Mouse (Mus musculus) liver, embryonic 13.5 days (tissue): ENCODE measurements around the gene Kbtbd12. TPM values are rescaled to one million over a fixed set of nuclear protein-coding genes. Genes with fewer than 3 reads are reported as not detected.

Experiments used
- ATAC-seq: fragments of 200-750 bp; cut with Nextera tagmentation; 2 replicates; pipeline ENCODE4 v1.8.0; 2017; ENCODE audit warnings: low read depth, mild to moderate bottlenecking, moderate number of reproducible peaks, moderate library complexity
- DNase-seq: peaks from one replicate; pipeline ENCODE4 v3.0.0; 2022
- H3K27ac ChIP-seq: fragments of 300-500 bp; sonication (generic); 2 replicates; pipeline ENCODE4 v1.5.1; 2015; ENCODE audit warnings: moderate library complexity, mild to moderate bottlenecking, inconsistent platforms
- H3K27me3 ChIP-seq: fragments of 300-500 bp; sonication (generic); 2 replicates; pipeline ENCODE4 v1.6.1; 2015; ENCODE audit warnings: mild to moderate bottlenecking, inconsistent platforms
- H3K36me3 ChIP-seq: fragments of 300-500 bp; sonication (generic); 2 replicates; pipeline ENCODE4 v1.6.1; 2015; ENCODE audit warnings: mild to moderate bottlenecking, inconsistent platforms
- H3K4me1 ChIP-seq: fragments of 300-500 bp; sonication (generic); replicated peaks from 2 replicates; pipeline ENCODE4 v1.6.1; 2015; ENCODE audit warnings: inconsistent platforms
- H3K4me2 ChIP-seq: fragments of 300-500 bp; sonication (generic); 2 replicates; pipeline ENCODE4 v1.6.1; 2015; ENCODE audit warnings: inconsistent platforms, mild to moderate bottlenecking, moderate library complexity
- H3K4me3 ChIP-seq: fragments of 300-500 bp; sonication (generic); replicated peaks from 2 replicates; pipeline ENCODE4 v1.5.1; 2015; ENCODE audit warnings: mild to moderate bottlenecking, inconsistent platforms
- H3K9ac ChIP-seq: fragments of 300-500 bp; sonication (generic); 2 replicates; pipeline ENCODE4 v1.6.1; 2015; ENCODE audit warnings: mild to moderate bottlenecking, inconsistent platforms
- H3K9me3 ChIP-seq: fragments of 300-500 bp; sonication (generic); replicated peaks from 2 replicates; pipeline ENCODE4 v1.6.1; 2016; ENCODE audit warnings: inconsistent platforms
- WGBS: fragments of 180-500 bp; shearing (Covaris S2); methylation state at CpG from one replicate; pipeline ENCODE4 v1.1.7; 2015; ENCODE audit not compliant: insufficient replicate concordance; 5-methylcytosine and 5-hydroxymethylcytosine counted together
- polyA plus RNA-seq: library from polyadenylated mRNA; unstranded; fragments of >200 nt; fragmentation: Nextera tagmentation; extraction: Ambion mirVana; gene quantifications from 2 replicates; pipeline ENCODE4 v1.2.1, GENCODE M21; 2015

Gene Kbtbd12
- polyA plus RNA-seq, 1 experiment from 2014 or later = 1.1 TPM

- Histone ChIP-seq H3K4me3 (peak within 1 kb of the TSS; percentile 90), H3K4me2 (peak within 1 kb of the TSS; percentile 93), H3K9me3 (no peaks in the 10 kb centered on the region), H3K4me1 (peaks cover 58% of the 10 kb centered on the region), H3K27me3 (no peaks in the 10 kb centered on the region), H3K9ac (peak within 1 kb of the TSS; percentile 97), H3K27ac (peak within 1 kb of the TSS; percentile 91), H3K36me3 (peaks cover 29% of the 10 kb centered on the region)
- WGBS = under 1% methylated on average over 80 of the region's 80 CpGs
- DNase-seq (peak; percentile 92), ATAC-seq (peak; percentile 95)
Measured at GRCm38 (mm10) chr6:88518404-88519263, 119.1 kb downstream of the Kbtbd12 start, which contains the start of gene Sec61a1. Gene Sec61a1, minus strand, starts transcription at chr6:88518905.

- Histone ChIP-seq H3K36me3 (peaks cover 37% of the 10 kb centered on the region), H3K9ac (peak overlapping the region; percentile 97), H3K27ac (peak overlapping the region; percentile 91), H3K4me2 (peak overlapping the region; percentile 93), H3K4me3 (peak overlapping the region; percentile 90), H3K4me1 (peaks cover 58% of the 10 kb centered on the region), H3K27me3 (no peaks in the 10 kb centered on the region), H3K9me3 (no peaks in the 10 kb centered on the region)
- ATAC-seq (no peak), DNase-seq (no peak)
- 8% methylated on average over 18 of the region's 18 CpGs for WGBS
Measured at GRCm38 (mm10) chr6:88517701-88518403, 119.9 kb downstream of the Kbtbd12 start.

- no peaks in the 10 kb centered on the region for H3K9me3 ChIP-seq
- peak overlapping the region; percentile 93 for H3K4me2 ChIP-seq
- peaks cover 52% of the 10 kb centered on the region for H3K4me1 ChIP-seq
- ATAC-seq (no peak), DNase-seq (no peak)
- no peaks in the 10 kb centered on the region for H3K27me3 ChIP-seq
- 47% methylated on average over 5 of the region's 5 CpGs for WGBS
- H3K36me3 ChIP-seq = peaks cover 48% of the 10 kb centered on the region
- peak overlapping the region; percentile 90 for H3K4me3 ChIP-seq
- peak overlapping the region; percentile 97; the same call in 1 of the 2 replicates for H3K9ac ChIP-seq
- H3K27ac ChIP-seq = no peak overlapping the region
Measured at GRCm38 (mm10) chr6:88516667-88517066, 121.1 kb downstream of the Kbtbd12 start.

GRCm38 (mm10) chr6:88515971-88516370 is 121.8 kb downstream of the Kbtbd12 start:
- H3K4me2 ChIP-seq = no peak overlapping the region
- no peak overlapping the region for H3K4me3 ChIP-seq
- H3K9ac ChIP-seq = 0 out of 2 replicates have a peak overlapping the region, but pooled peaks have one; percentile 7
- no peak overlapping the region for H3K27ac ChIP-seq
- DNase-seq = no peak
- ATAC-seq = no peak
- peaks cover 55% of the 10 kb centered on the region for H3K36me3 ChIP-seq
- H3K9me3 ChIP-seq = no peaks in the 10 kb centered on the region
- 83% methylated on average over 8 of the region's 8 CpGs for WGBS
- H3K4me1 ChIP-seq = peaks cover 52% of the 10 kb centered on the region
- H3K27me3 ChIP-seq = no peaks in the 10 kb centered on the region

GRCm38 (mm10) chr6:88514546-88514945 is 123.2 kb downstream of the Kbtbd12 start:
- no peak for ATAC-seq

GRCm38 (mm10) chr6:88513984-88514383 is 123.8 kb downstream of the Kbtbd12 start:
- Histone ChIP-seq H3K36me3 (peaks cover 75% of the 10 kb centered on the region), H3K9ac (no peak overlapping the region), H3K4me3 (no peak overlapping the region), H3K9me3 (no peaks in the 10 kb centered on the region), H3K4me2 (no peak overlapping the region), H3K27me3 (no peaks in the 10 kb centered on the region), H3K27ac (no peak overlapping the region), H3K4me1 (peaks cover 42% of the 10 kb centered on the region)
- DNase-seq = no peak
- no peak for ATAC-seq
- 78% methylated on average over 8 of the region's 8 CpGs for WGBS

More at GRCm38 (mm10) chr6:88514546-88514945, 123.2 kb downstream of the Kbtbd12 start:
- Histone ChIP-seq H3K27me3 (no peaks in the 10 kb centered on the region), H3K4me3 (no peak overlapping the region), H3K4me1 (peaks cover 47% of the 10 kb centered on the region), H3K27ac (no peak overlapping the region), H3K9ac (no peak overlapping the region), H3K9me3 (no peaks in the 10 kb centered on the region), H3K36me3 (peaks cover 70% of the 10 kb centered on the region), H3K4me2 (no peak overlapping the region)
- WGBS = 84% methylated on average over 4 of the region's 4 CpGs
- no peak for DNase-seq

- Histone ChIP-seq H3K4me2 (peak overlapping the region; percentile 54), H3K27ac (peak overlapping the region; percentile 95), H3K27me3 (no peaks in the 10 kb centered on the region), H3K4me3 (no peak overlapping the region), H3K36me3 (peaks cover 57% of the 10 kb centered on the region), H3K4me1 (peaks cover 65% of the 10 kb centered on the region), H3K9me3 (no peaks in the 10 kb centered on the region), H3K9ac (peak overlapping the region; percentile 74)
- ATAC-seq (no peak; the same call in 1 of the 2 replicates), DNase-seq (no peak)
- 76% methylated on average over 4 of the region's 4 CpGs for WGBS
Measured at GRCm38 (mm10) chr6:88503044-88503443, 134.7 kb downstream of the Kbtbd12 start.

GRCm38 (mm10) chr6:88502030-88502970 is 135.4 kb downstream of the Kbtbd12 start:
- peak overlapping the region; percentile 95 for H3K27ac ChIP-seq
- H3K9me3 ChIP-seq = no peaks in the 10 kb centered on the region
- peak; percentile 75 for ATAC-seq
- H3K4me1 ChIP-seq = peaks cover 65% of the 10 kb centered on the region
- 18% methylated on average over 13 of the region's 13 CpGs for WGBS
- peak overlapping the region; percentile 9; the same call in 1 of the 2 replicates for H3K4me3 ChIP-seq
- H3K4me2 ChIP-seq = peak overlapping the region; percentile 54
- no peaks in the 10 kb centered on the region for H3K27me3 ChIP-seq
- H3K9ac ChIP-seq = peak overlapping the region; percentile 74
- peak; percentile 59 for DNase-seq
- H3K36me3 ChIP-seq = peaks cover 57% of the 10 kb centered on the region

- peaks cover 72% of the 10 kb centered on the region for H3K4me1 ChIP-seq
- no peaks in the 10 kb centered on the region for H3K27me3 ChIP-seq
- no peaks in the 10 kb centered on the region for H3K9me3 ChIP-seq
- H3K4me2 ChIP-seq = peak overlapping the region; percentile 93
- WGBS = 7% methylated on average over 3 of the region's 3 CpGs
- H3K4me3 ChIP-seq = peak overlapping the region; percentile 63
- ATAC-seq (no peak), DNase-seq (no peak)
- H3K9ac ChIP-seq = peak overlapping the region; percentile 74
- H3K27ac ChIP-seq = peak overlapping the region; percentile 95
- H3K36me3 ChIP-seq = peaks cover 54% of the 10 kb centered on the region
Measured at GRCm38 (mm10) chr6:88500405-88500767, 137.4 kb downstream of the Kbtbd12 start.

- Histone ChIP-seq H3K4me1 (peaks cover 74% of the 10 kb centered on the region), H3K36me3 (peaks cover 48% of the 10 kb centered on the region)
- WGBS = 4% methylated on average over 76 of the region's 76 CpGs
Measured at GRCm38 (mm10) chr6:88499481-88500404, 138.0 kb downstream of the Kbtbd12 start.

More at GRCm38 (mm10) chr6:88499481-88500404, 138.0 kb downstream of the Kbtbd12 start:
- DNase-seq (peak; percentile 66), ATAC-seq (peak; percentile 52)
- Histone ChIP-seq H3K27ac (peak overlapping the region; percentile 95), H3K4me2 (peak overlapping the region; percentile 93), H3K4me3 (peak overlapping the region; percentile 63), H3K9ac (peak overlapping the region; percentile 74), H3K9me3 (no peaks in the 10 kb centered on the region), H3K27me3 (no peaks in the 10 kb centered on the region)
